Mouse (Mus musculus) naive thymus-derived CD4-positive, alpha-beta T cell, adult 5 months (primary cell): Measurements from ENCODE around the gene Med6. TPM values are rescaled to one million over a fixed set of nuclear protein-coding genes. Genes with fewer than 3 reads are reported as not detected.

Source experiments
- polyA plus RNA-seq: library from polyadenylated mRNA; unstranded; fragments of 100-300 nt; shearing (Covaris generic); gene quantifications from one replicate; pipeline ENCODE4 v1.2.1, GENCODE M21; 2017

The Med6 gene
- 28.5 TPM for polyA plus RNA-seq

GRCm38 (mm10) chr12:81594902-81595671, at the start of gene Med6:
Med6 (minus strand) TSS chr12:81595008.

GRCm38 (mm10) chr12:81630915-81631660, 36.3 kb upstream of the Med6 start, which contains the start of gene Ttc9:
Ttc9 (plus strand) TSS chr12:81631249.

DNA sequence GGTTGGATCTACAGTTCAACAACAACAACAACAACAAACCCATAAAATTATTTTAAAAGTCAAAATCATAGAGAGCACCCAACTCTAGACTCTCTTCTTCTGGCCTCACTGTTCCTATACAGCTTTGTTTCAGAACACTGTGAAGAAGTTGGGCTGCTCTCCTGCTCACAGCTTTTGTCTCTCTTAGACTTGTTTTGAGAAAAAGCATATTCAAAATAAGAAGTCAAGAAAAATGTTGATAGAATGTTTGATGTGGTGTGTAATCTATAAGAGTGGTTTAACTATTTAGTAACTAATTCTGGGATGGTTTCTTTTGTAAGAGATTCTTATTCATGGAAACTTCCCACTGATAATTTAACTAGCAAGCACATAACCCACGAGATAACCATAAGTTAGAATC, 26.4 kb downstream of the Med6 start, which contains the start of gene Adam21:
Gene Adam21, minus strand, starts transcription at position 101 of the 400 bp plus-strand sequence.

GRCm38 (mm10) chr12:81532316-81533028, 62.3 kb downstream of the Med6 start, which contains the start of the genes Gm20498 and Synj2bp:
Gm20498 (minus strand) TSS chr12:81532905.
Synj2bp (minus strand) TSS chr12:81532911.

Other genes with a start within 250 kb of the Med6 start
- gene Gm4787, start 215.5 kb downstream of the Med6 start, polyA plus RNA-seq: 0.14 TPM
- not detected for gene Adam4, start 173.1 kb downstream of the Med6 start, polyA plus RNA-seq
- 211 TPM for gene Cox16, start 109.9 kb downstream of the Med6 start, polyA plus RNA-seq
- gene Gm20498, start 62.1 kb downstream of the Med6 start, polyA plus RNA-seq: 8.9 TPM
- 45.5 TPM for gene Synj2bp, start 62.1 kb downstream of the Med6 start, polyA plus RNA-seq
- gene Adam21, start 26.5 kb downstream of the Med6 start, polyA plus RNA-seq: not detected
- not detected for gene Ttc9, start 36.2 kb upstream of the Med6 start, polyA plus RNA-seq
- gene Map3k9, start 186.2 kb upstream of the Med6 start, polyA plus RNA-seq: 5.9 TPM